Mouse (Mus musculus) intestine, embryonic 14.5 days (tissue): ENCODE results near the gene H2-Ab1. TPM values are rescaled to one million over a fixed set of nuclear protein-coding genes. Genes with fewer than 3 reads are reported as not detected.
A peak's percentile ranks its signal among the peaks of the same experiment; 100 is the strongest.

Experiments
- ATAC-seq: fragments of 200-750 bp; cut with Nextera tagmentation; replicated peaks from 2 replicates; pipeline ENCODE4 v1.8.0; 2017; ENCODE audit warnings: low read depth, moderate number of reproducible peaks, moderate TSS enrichment, moderate library complexity; ENCODE audit not compliant: low FRiP score, low TSS enrichment
- DNase-seq: peaks from one replicate; pipeline ENCODE4 v3.0.0-alpha.2; 2018; ENCODE audit warnings: low spot score
- H3K27ac ChIP-seq: fragments of 300-500 bp; sonication (generic); 2 replicates; pipeline ENCODE4 v1.5.1; 2014; ENCODE audit warnings: low read depth, mild to moderate bottlenecking, control low read depth
- H3K27me3 ChIP-seq: fragments of 300-500 bp; sonication (generic); replicated peaks from 2 replicates; pipeline ENCODE4 v1.6.1; 2014; ENCODE audit warnings: low read length, control low read depth; ENCODE audit not compliant: control insufficient read depth, insufficient read depth
- H3K36me3 ChIP-seq: fragments of 300-500 bp; sonication (generic); 2 replicates; pipeline ENCODE4 v1.6.1; 2014; ENCODE audit warnings: low read length, control low read depth; ENCODE audit not compliant: control insufficient read depth, insufficient read depth
- H3K4me1 ChIP-seq: fragments of 300-500 bp; sonication (generic); replicated peaks from 2 replicates; pipeline ENCODE4 v1.6.1; 2014; ENCODE audit warnings: low read length, control low read depth, mixed read lengths; ENCODE audit not compliant: control insufficient read depth, insufficient read depth
- H3K4me2 ChIP-seq: fragments of 300-500 bp; sonication (generic); 2 replicates; pipeline ENCODE4 v1.6.1; 2014; ENCODE audit warnings: low read length
- H3K4me3 ChIP-seq: fragments of 300-500 bp; sonication (generic); 2 replicates; pipeline ENCODE4 v1.5.1; 2014; ENCODE audit warnings: low read depth, low read length, control low read depth, mixed read lengths
- H3K9ac ChIP-seq: fragments of 300-500 bp; sonication (generic); 2 replicates; pipeline ENCODE4 v1.6.1; 2014; ENCODE audit warnings: mild to moderate bottlenecking, low read length
- H3K9me3 ChIP-seq: fragments of 300-500 bp; sonication (generic); 2 replicates; pipeline ENCODE4 v1.6.1; 2016; ENCODE audit warnings: low read length, control low read depth; ENCODE audit not compliant: control insufficient read depth
- WGBS: fragments of 180-500 bp; shearing (Covaris S2); extraction: QIAGEN DNeasy Blood & Tissue Kit; methylation state at CpG from one replicate; pipeline ENCODE4 v1.1.7; 2014; 5-methylcytosine and 5-hydroxymethylcytosine counted together
- polyA plus RNA-seq: library from polyadenylated mRNA; unstranded; fragments of >200 nt; fragmentation: Nextera tagmentation; extraction: Ambion mirVana; gene quantifications from 2 replicates; pipeline ENCODE4 v1.2.1, GENCODE M21; 2014

The H2-Ab1 gene
- polyA plus RNA-seq, 1 experiment from 2014 or later = 12.2 TPM

DNA sequence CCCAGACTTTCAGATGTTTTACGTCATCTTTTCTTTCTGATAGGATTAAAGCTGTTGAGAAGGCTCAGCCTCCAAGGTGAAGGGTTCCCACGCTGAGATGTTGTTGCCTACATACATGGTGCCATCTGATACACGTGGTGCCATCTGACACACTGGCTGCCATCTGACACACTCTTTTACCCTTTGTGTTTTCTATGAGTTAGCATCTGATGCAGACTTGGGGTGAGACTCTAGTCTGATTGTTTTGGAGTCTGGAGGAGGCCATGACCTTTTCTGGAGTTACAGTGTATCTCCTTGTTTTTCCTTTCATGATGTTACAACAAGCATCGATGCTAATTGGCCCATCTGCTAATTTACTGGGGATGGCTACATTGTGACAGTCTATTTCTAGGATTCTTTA lies 12.8 kb upstream of the H2-Ab1 start:
- H3K36me3 ChIP-seq = no peaks in the 10 kb centered on the region
- H3K4me2 ChIP-seq = no peak overlapping the region
- DNase-seq (no peak), ATAC-seq (no peak)
- H3K27ac ChIP-seq = no peak overlapping the region
- H3K4me3 ChIP-seq = no peak overlapping the region
- H3K9ac ChIP-seq = no peak overlapping the region
- peaks cover 3% of the 10 kb centered on the region; the same call in 1 of the 2 replicates for H3K9me3 ChIP-seq
- no peaks in the 10 kb centered on the region for H3K27me3 ChIP-seq
- 79% methylated on average over 4 of the region's 4 CpGs for WGBS
- no peaks in the 10 kb centered on the region for H3K4me1 ChIP-seq

DNA sequence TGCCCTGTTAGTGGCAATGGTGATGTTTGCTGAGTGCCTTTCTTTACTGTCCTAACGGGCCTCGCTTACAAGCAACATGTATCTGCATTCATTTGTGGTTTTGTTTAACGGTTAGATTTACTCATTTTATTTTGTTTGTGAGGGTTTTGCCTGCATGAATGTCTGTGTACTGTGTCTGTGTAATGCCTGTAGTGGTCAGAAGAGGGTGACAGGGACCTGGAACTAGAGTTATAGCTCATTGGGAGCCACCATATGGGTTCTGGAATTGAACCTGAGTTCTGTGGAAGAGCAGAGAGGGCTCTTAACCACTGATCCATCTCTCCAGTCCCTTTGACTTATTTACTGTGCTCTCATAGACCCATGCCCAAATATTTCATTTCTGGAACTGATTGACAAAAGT lies 10.4 kb upstream of the H2-Ab1 start:
- H3K9ac ChIP-seq = no peak overlapping the region
- WGBS = 87% methylated on average over 3 of the region's 3 CpGs

DNA sequence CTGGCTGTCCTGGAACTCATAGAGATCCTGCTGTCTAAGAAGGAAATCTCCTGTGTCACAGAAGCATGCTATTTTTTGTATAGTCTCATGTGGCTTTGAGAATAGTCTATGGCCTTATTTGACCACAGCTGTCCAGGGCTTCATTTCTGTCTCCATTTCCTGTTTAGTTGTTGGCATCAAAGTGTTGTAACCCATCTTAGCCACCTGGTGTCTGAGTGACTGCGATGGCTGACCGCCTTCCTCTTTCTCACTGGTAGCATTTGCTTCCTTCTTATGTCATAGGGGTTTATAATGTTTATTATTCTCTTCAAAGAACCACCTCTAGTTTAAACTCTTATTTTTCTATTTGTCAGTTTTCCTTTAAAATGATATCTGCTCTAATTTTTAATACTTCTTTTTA lies 8.7 kb upstream of the H2-Ab1 start:
- Histone ChIP-seq H3K4me3 (no peak overlapping the region), H3K9ac (no peak overlapping the region), H3K9me3 (no peaks in the 10 kb centered on the region; the same call in 1 of the 2 replicates), H3K4me2 (no peak overlapping the region), H3K4me1 (no peaks in the 10 kb centered on the region), H3K36me3 (no peaks in the 10 kb centered on the region), H3K27me3 (no peaks in the 10 kb centered on the region), H3K27ac (no peak overlapping the region)
- ATAC-seq = no peak
- WGBS = 58% methylated on average over 2 of the region's 2 CpGs
- DNase-seq = no peak

More for the DNA sequence above, 10.4 kb upstream of the H2-Ab1 start:
- Histone ChIP-seq H3K36me3 (no peaks in the 10 kb centered on the region), H3K4me3 (no peak overlapping the region), H3K9me3 (no peaks in the 10 kb centered on the region), H3K4me1 (no peaks in the 10 kb centered on the region), H3K27ac (no peak overlapping the region), H3K4me2 (no peak overlapping the region), H3K27me3 (no peaks in the 10 kb centered on the region)
- ATAC-seq (no peak), DNase-seq (no peak)

DNA sequence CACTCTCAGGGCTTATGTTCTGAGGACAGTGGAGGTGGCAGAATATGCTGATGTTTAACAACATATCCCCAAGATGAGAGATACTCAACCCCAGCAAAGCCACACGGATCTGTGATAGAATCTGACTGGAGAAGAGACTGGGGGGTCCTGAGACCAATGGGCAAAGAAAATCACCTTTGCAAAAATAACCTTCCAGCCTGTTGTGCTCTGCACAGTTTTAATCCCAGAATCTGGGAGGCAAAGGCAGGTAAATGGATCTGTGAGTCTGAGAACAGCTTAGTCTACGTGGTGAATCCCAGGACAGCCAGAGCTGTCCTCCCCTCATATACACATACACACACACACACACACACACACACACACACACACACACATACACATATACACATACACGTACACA lies 8.1 kb upstream of the H2-Ab1 start:
- no peaks in the 10 kb centered on the region for H3K36me3 ChIP-seq
- no peaks in the 10 kb centered on the region for H3K27me3 ChIP-seq
- H3K4me3 ChIP-seq = no peak overlapping the region
- 45% methylated on average over 3 of the region's 3 CpGs for WGBS
- no peaks in the 10 kb centered on the region; the same call in 1 of the 2 replicates for H3K9me3 ChIP-seq
- ATAC-seq = no peak
- H3K27ac ChIP-seq = no peak overlapping the region
- no peaks in the 10 kb centered on the region for H3K4me1 ChIP-seq
- H3K4me2 ChIP-seq = no peak overlapping the region
- DNase-seq = no peak
- H3K9ac ChIP-seq = no peak overlapping the region

DNA sequence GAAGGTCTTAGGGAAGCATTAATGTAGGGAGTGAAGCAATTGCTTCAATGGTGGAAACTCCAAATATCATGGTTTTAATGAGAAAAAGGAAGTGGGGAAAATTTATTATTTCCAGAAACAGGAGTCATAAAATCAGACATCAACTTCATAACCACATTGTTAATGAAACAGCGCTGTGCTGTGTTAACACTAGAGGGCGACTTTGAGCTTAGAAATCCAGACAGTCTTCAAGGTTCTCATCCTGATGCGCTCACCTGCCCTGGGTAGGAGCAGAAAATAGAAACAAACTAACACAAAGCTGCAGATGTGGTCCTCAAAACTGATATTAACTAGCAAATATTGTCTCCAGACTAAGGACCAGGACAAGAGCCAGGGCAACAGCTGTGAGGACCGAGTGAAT lies 7.6 kb upstream of the H2-Ab1 start:
- no peaks in the 10 kb centered on the region for H3K4me1 ChIP-seq
- no peaks in the 10 kb centered on the region for H3K36me3 ChIP-seq
- H3K9ac ChIP-seq = no peak overlapping the region
- no peaks in the 10 kb centered on the region for H3K27me3 ChIP-seq
- H3K4me2 ChIP-seq = no peak overlapping the region
- 17% methylated on average over 4 of the region's 4 CpGs for WGBS
- no peak overlapping the region for H3K27ac ChIP-seq
- H3K4me3 ChIP-seq = no peak overlapping the region
- DNase-seq = peak; percentile 70
- ATAC-seq = no peak
- no peaks in the 10 kb centered on the region; the same call in 1 of the 2 replicates for H3K9me3 ChIP-seq

DNA sequence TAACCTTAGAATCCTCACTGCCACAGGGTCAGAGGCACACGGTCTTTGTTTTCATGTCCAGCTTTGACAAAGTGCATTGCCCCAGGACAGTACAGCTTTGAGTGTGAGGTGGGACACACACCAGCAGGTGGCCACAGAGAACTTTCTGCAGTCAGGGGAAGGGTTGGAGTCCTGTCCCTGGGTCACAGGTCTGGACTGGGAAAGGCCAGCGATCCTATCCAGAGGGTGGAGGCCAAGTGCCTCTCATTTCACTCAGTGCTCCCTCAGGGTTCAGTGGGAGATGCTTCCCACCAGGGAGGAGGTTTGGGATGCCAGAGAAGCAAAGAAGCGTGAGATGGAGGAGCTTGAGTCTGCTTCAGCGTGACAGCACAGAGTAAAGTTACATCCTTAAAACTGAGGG lies 5.8 kb upstream of the H2-Ab1 start:
- Histone ChIP-seq H3K27ac (no peak overlapping the region), H3K4me1 (no peaks in the 10 kb centered on the region), H3K36me3 (no peaks in the 10 kb centered on the region), H3K9me3 (no peaks in the 10 kb centered on the region; the same call in 1 of the 2 replicates), H3K9ac (no peak overlapping the region), H3K27me3 (no peaks in the 10 kb centered on the region), H3K4me2 (no peak overlapping the region), H3K4me3 (no peak overlapping the region)
- DNase-seq (peak; percentile 43), ATAC-seq (no peak)
- WGBS = 60% methylated on average over 4 of the region's 4 CpGs

DNA sequence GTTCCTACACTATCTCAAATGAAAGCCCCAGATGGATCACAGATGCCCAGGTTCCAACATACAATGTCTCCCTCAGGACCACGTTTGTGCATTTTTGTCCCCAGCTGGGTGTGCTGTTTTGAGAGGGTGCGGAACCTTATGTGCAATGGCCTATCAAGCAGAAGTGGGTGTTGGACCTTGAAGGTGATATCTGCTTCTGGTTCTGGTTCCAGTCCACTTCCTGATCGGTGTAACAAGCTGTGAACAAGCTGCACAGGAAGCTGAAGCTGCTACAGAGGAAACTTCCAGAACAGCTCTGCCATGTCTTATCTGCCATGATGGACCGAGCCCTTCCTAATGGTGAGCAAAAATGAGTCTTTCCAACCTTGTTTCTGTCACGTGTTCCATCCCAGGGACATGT lies 988 bp upstream of the H2-Ab1 start:
- H3K9me3 ChIP-seq = no peaks in the 10 kb centered on the region; the same call in 1 of the 2 replicates
- no peak for ATAC-seq
- H3K4me1 ChIP-seq = peaks cover 12% of the 10 kb centered on the region
- no peak for DNase-seq
- H3K9ac ChIP-seq = no peak overlapping the region
- no peak overlapping the region for H3K27ac ChIP-seq
- no peak overlapping the region for H3K4me3 ChIP-seq
- H3K36me3 ChIP-seq = no peaks in the 10 kb centered on the region
- H3K27me3 ChIP-seq = peaks cover 5% of the 10 kb centered on the region; the same call in 1 of the 2 replicates
- no peak overlapping the region for H3K4me2 ChIP-seq
- 79% methylated on average over 5 of the region's 5 CpGs for WGBS

DNA sequence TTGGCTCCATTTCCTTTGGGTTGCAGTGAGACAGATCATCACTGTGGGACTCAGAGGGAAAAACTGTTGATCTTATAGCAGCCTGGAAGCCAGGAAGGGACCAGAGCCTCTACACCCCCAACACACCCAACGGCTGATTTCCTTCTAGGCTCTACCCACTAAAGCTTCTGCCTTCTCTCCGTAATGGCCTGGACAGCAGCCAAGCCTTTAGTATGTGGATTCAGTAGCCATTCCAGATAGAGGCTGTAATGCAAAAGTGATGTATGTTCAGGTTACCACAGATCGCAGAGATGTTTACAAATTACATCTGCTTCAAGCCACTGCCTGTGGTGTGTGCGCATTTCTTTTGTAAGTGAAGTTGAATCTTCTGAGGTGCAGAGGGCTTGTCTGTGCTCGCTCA lies 3.1 kb downstream of the H2-Ab1 start:
- 34% methylated on average over 5 of the region's 5 CpGs for WGBS
- Histone ChIP-seq H3K4me2 (no peak overlapping the region), H3K4me3 (no peak overlapping the region), H3K36me3 (no peaks in the 10 kb centered on the region), H3K4me1 (peaks cover 19% of the 10 kb centered on the region), H3K27ac (no peak overlapping the region), H3K9ac (no peak overlapping the region), H3K27me3 (peaks cover 33% of the 10 kb centered on the region), H3K9me3 (no peaks in the 10 kb centered on the region)
- no peak for ATAC-seq
- DNase-seq = no peak

DNA sequence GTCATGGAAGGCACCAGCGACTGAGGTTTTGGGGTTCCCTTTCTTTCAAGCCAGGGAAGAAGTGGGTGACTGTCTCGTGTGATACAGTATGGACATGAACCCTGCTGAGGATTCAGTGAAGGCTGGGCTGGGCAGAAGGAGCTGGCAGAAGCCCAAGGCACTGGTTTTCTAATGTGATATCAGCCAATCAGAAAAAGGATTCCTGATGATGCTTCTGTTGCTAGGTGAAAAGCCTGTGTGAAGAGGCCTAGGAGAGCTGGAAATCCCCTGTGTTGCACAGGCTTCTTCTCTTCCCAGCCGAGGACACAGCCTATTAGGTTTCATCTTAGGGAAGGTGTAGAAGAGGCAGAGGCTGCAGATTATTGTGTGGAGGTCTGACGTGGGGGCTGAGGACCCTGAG lies 4.0 kb downstream of the H2-Ab1 start:
- H3K9me3 ChIP-seq = no peaks in the 10 kb centered on the region
- H3K27me3 ChIP-seq = peaks cover 33% of the 10 kb centered on the region
- H3K4me1 ChIP-seq = peaks cover 19% of the 10 kb centered on the region
- H3K9ac ChIP-seq = no peak overlapping the region
- peak; percentile 74 for DNase-seq
- no peaks in the 10 kb centered on the region for H3K36me3 ChIP-seq
- ATAC-seq = peak; percentile 70
- WGBS = 28% methylated on average over 4 of the region's 4 CpGs
- H3K4me2 ChIP-seq = no peak overlapping the region
- H3K27ac ChIP-seq = no peak overlapping the region
- H3K4me3 ChIP-seq = no peak overlapping the region
